Mouse (Mus musculus) heart, embryonic 16.5 days (tissue): ENCODE measurements at regions not wholly inside any gene's neighbourhood (a gene's known extent, or its start where the extent isn't known, plus 50 kb on each side); places are given as distances from the start of the nearest gene placed in this dataset.

Source experiments
- ATAC-seq: fragments of 200-750 bp; cut with Nextera tagmentation; replicated peaks from 2 replicates; pipeline ENCODE4 v1.8.0; 2017; ENCODE audit warnings: moderate number of reproducible peaks; ENCODE audit not compliant: insufficient read depth, low FRiP score; ENCODE audit errors: extremely low read depth
- H3K27ac ChIP-seq: fragments of 300-500 bp; sonication (generic); 2 replicates; pipeline ENCODE4 v1.5.1; 2014; ENCODE audit warnings: mild to moderate bottlenecking, low read length, control low read depth, moderate library complexity
- H3K27me3 ChIP-seq: fragments of 300-500 bp; sonication (generic); 2 replicates; pipeline ENCODE4 v1.6.1; 2014; ENCODE audit warnings: low read length, mixed read lengths; ENCODE audit not compliant: control insufficient read depth, insufficient read depth
- H3K36me3 ChIP-seq: fragments of 300-500 bp; sonication (generic); 2 replicates; pipeline ENCODE4 v1.6.1; 2014; ENCODE audit not compliant: control insufficient read depth, insufficient read depth
- H3K4me1 ChIP-seq: fragments of 300-500 bp; sonication (generic); 2 replicates; pipeline ENCODE4 v1.6.1; 2014; ENCODE audit warnings: low read length, mixed read lengths; ENCODE audit not compliant: control insufficient read depth, insufficient read depth
- H3K4me2 ChIP-seq: fragments of 300-500 bp; sonication (generic); 2 replicates; pipeline ENCODE4 v1.6.1; 2014; ENCODE audit warnings: low read depth, mild to moderate bottlenecking, control low read depth, low read length
- H3K4me3 ChIP-seq: fragments of 300-500 bp; sonication (generic); 2 replicates; pipeline ENCODE4 v1.5.1; 2014; ENCODE audit warnings: mild to moderate bottlenecking, control low read depth, low read length
- H3K9ac ChIP-seq: fragments of 300-500 bp; sonication (generic); 2 replicates; pipeline ENCODE4 v1.6.1; 2014; ENCODE audit warnings: low read length, control low read depth
- H3K9me3 ChIP-seq: fragments of 300-500 bp; sonication (generic); replicated peaks from 2 replicates; pipeline ENCODE4 v1.6.1; 2016; ENCODE audit warnings: low read length; ENCODE audit not compliant: control insufficient read depth
- WGBS: fragments of 180-500 bp; shearing (Covaris S2); extraction: QIAGEN DNeasy Blood & Tissue Kit; methylation state at CpG from one replicate; pipeline ENCODE4 v1.1.7; 2014; 5-methylcytosine and 5-hydroxymethylcytosine counted together

DNA sequence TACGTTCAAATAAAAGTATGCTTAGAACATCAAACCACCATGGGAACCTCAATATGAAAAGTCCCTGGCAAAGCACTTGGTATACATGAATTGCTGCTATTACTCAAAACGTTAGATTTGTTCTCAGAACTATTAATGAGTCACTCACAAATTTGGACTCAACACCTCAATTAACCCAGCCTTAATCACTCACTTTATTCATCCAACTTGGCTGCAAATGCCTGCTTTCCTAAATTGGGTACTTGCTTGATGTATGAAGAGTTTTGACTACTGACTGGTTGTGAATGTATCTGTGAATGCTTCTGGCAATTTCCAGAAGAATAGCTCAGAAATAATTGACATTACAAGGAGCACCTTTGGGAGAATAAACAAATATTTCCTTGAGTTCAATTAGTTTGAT is 308.6 kb downstream of the Arl4a start:
- no peaks in the 10 kb centered on the region for H3K9me3 ChIP-seq
- H3K9ac ChIP-seq: no peak overlapping the region
- no peak overlapping the region for H3K27ac ChIP-seq
- no peak overlapping the region for H3K4me2 ChIP-seq
- 77% methylated on average over 2 of the region's 2 CpGs for WGBS
- H3K27me3 ChIP-seq: no peaks in the 10 kb centered on the region
- ATAC-seq: no peak
- no peaks in the 10 kb centered on the region for H3K4me1 ChIP-seq
- H3K36me3 ChIP-seq: no peaks in the 10 kb centered on the region
- H3K4me3 ChIP-seq: no peak overlapping the region

- no peak overlapping the region for H3K27ac ChIP-seq
- H3K9ac ChIP-seq: no peak overlapping the region
- no peaks in the 10 kb centered on the region for H3K4me1 ChIP-seq
- ATAC-seq: no peak
- no peak overlapping the region for H3K4me2 ChIP-seq
- no peaks in the 10 kb centered on the region for H3K27me3 ChIP-seq
- H3K36me3 ChIP-seq: no peaks in the 10 kb centered on the region
- no peaks in the 10 kb centered on the region for H3K9me3 ChIP-seq
- H3K4me3 ChIP-seq: no peak overlapping the region
- 75% methylated on average over 2 of the region's 2 CpGs for WGBS
Measured at GRCm38 (mm10) chr12:39724172-39724571, 313.7 kb downstream of the Arl4a start.

- H3K4me3 ChIP-seq: no peak overlapping the region
- no peak overlapping the region for H3K4me2 ChIP-seq
- H3K4me1 ChIP-seq: 0 out of 2 replicates have a peak, but pooled peaks cover 5% of the 10 kb centered on the region
- no peak for ATAC-seq
- no peaks in the 10 kb centered on the region for H3K9me3 ChIP-seq
- H3K36me3 ChIP-seq: no peaks in the 10 kb centered on the region
- 45% methylated on average over 4 of the region's 4 CpGs for WGBS
- no peak overlapping the region for H3K27ac ChIP-seq
- H3K27me3 ChIP-seq: no peaks in the 10 kb centered on the region
- H3K9ac ChIP-seq: no peak overlapping the region
Measured at GRCm38 (mm10) chr12:39715120-39715519, 322.7 kb downstream of the Arl4a start.

DNA sequence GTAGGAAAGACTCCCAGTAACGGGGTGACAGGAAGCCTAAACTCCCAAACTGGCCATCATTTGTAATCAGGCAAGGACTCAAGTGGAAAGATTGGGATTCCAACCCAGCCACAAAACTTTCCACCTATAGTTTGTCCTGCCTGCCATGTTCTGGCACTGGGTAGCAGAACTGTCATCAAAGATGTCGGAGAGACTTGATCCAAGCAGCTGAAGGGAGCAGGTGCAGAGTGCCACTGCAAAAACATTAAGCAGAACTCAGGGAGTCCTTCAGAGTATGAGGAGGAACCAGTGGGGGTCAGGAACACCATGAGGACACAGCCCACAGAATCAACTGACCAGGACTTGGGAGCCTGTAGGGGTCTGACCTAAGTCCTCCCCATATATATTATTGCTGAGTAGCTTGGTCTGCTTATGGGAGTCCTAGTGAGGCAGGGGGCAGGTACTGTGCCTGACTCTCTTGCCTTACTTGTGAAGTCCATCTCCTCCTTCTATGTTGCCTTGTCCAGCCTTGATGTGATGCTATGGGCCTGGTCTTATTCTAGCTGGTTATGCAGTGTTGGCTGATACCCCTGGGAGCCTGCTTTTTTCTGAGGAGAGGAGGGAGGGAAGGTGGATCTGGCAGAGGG is 323.5 kb downstream of the Arl4a start:
- Histone ChIP-seq H3K9me3 (no peaks in the 10 kb centered on the region), H3K9ac (no peak overlapping the region), H3K27me3 (no peaks in the 10 kb centered on the region), H3K4me1 (0 out of 2 replicates have a peak, but pooled peaks cover 5% of the 10 kb centered on the region), H3K36me3 (no peaks in the 10 kb centered on the region), H3K4me2 (no peak overlapping the region), H3K27ac (no peak overlapping the region), H3K4me3 (no peak overlapping the region)
- WGBS: 61% methylated on average over 2 of the region's 2 CpGs
- no peak for ATAC-seq

- 82% methylated on average over 1 of the region's 1 CpGs for WGBS
- H3K36me3 ChIP-seq: no peaks in the 10 kb centered on the region
- H3K4me1 ChIP-seq: 0 out of 2 replicates have a peak, but pooled peaks cover 5% of the 10 kb centered on the region
- no peak overlapping the region for H3K4me3 ChIP-seq
- no peak overlapping the region for H3K4me2 ChIP-seq
- no peak overlapping the region for H3K9ac ChIP-seq
- no peaks in the 10 kb centered on the region for H3K9me3 ChIP-seq
- no peaks in the 10 kb centered on the region for H3K27me3 ChIP-seq
- no peak for ATAC-seq
- no peak overlapping the region for H3K27ac ChIP-seq
Measured at GRCm38 (mm10) chr12:39711807-39712206, 326.0 kb downstream of the Arl4a start.

- no peaks in the 10 kb centered on the region for H3K9me3 ChIP-seq
- no peak overlapping the region for H3K4me3 ChIP-seq
- H3K36me3 ChIP-seq: no peaks in the 10 kb centered on the region
- H3K27ac ChIP-seq: no peak overlapping the region
- no peak overlapping the region for H3K9ac ChIP-seq
- H3K27me3 ChIP-seq: no peaks in the 10 kb centered on the region
- no peak overlapping the region for H3K4me2 ChIP-seq
- WGBS: 82% methylated on average over 5 of the region's 5 CpGs
- ATAC-seq: no peak
- H3K4me1 ChIP-seq: 0 out of 2 replicates have a peak, but pooled peaks cover 2% of the 10 kb centered on the region
Measured at GRCm38 (mm10) chr12:39709850-39710249, 328.0 kb downstream of the Arl4a start.

GRCm38 (mm10) chr12:39697182-39697581 is 340.6 kb downstream of the Arl4a start:
- no peak for ATAC-seq
- H3K9me3 ChIP-seq: no peaks in the 10 kb centered on the region
- no peak overlapping the region for H3K27ac ChIP-seq
- H3K4me1 ChIP-seq: no peaks in the 10 kb centered on the region
- H3K36me3 ChIP-seq: no peaks in the 10 kb centered on the region
- H3K27me3 ChIP-seq: no peaks in the 10 kb centered on the region
- H3K9ac ChIP-seq: no peak overlapping the region
- H3K4me2 ChIP-seq: no peak overlapping the region
- H3K4me3 ChIP-seq: no peak overlapping the region
- 69% methylated on average over 3 of the region's 3 CpGs for WGBS

DNA sequence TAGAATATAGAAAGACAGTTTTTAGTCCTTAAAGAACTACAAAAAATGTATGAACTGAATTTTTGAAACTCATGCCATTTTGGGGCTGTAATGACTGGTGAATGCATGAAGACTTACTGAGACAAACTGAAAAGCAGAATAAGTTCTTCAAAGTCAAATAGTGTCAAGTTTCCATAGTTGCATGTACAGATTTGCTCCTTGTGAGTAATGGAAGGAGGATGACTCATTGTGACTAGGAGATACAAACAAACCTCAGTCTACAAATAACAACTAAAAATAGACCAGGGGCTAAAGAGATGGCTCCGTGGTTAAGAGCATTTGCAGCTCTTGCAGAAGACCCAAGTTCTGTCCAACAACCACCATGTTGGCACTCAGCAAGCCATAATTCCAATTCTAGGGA is 342.5 kb downstream of the Arl4a start:
- H3K36me3 ChIP-seq: no peaks in the 10 kb centered on the region
- no peak overlapping the region for H3K4me3 ChIP-seq
- H3K9me3 ChIP-seq: no peaks in the 10 kb centered on the region
- no peaks in the 10 kb centered on the region for H3K4me1 ChIP-seq
- H3K9ac ChIP-seq: no peak overlapping the region
- no peak for ATAC-seq
- no peak overlapping the region for H3K27ac ChIP-seq
- no peak overlapping the region for H3K4me2 ChIP-seq
- WGBS: 50% methylated on average over 1 of the region's 1 CpGs
- H3K27me3 ChIP-seq: no peaks in the 10 kb centered on the region

- no peaks in the 10 kb centered on the region for H3K36me3 ChIP-seq
- H3K9me3 ChIP-seq: no peaks in the 10 kb centered on the region
- 82% methylated on average over 2 of the region's 2 CpGs for WGBS
- H3K9ac ChIP-seq: no peak overlapping the region
- no peak overlapping the region for H3K4me2 ChIP-seq
- no peak overlapping the region for H3K27ac ChIP-seq
- H3K4me1 ChIP-seq: no peaks in the 10 kb centered on the region
- H3K27me3 ChIP-seq: no peaks in the 10 kb centered on the region
- H3K4me3 ChIP-seq: no peak overlapping the region
- ATAC-seq: no peak
Measured at GRCm38 (mm10) chr12:39692043-39692442, 345.8 kb downstream of the Arl4a start.
